Mouse (Mus musculus) thymus, adult 2 months (tissue): ENCODE results near the gene Clca2.

Experiments used
- CTCF ChIP-seq: fragments of 200-500 bp; IDR thresholded peaks from 2 replicates; pipeline ENCODE4 v1.5.1; 2012; ENCODE audit warnings: mild to moderate bottlenecking, control low read depth, low read length, moderate library complexity, borderline replicate concordance; ENCODE audit not compliant: control insufficient read depth, poor library complexity, insufficient read depth; ENCODE audit errors: extremely low read depth
- POLR2A ChIP-seq: fragments of 200-500 bp; IDR thresholded peaks from 2 replicates; pipeline ENCODE4 v1.6.1; 2012; ENCODE audit warnings: mild to moderate bottlenecking, low read length, control low read depth, moderate library complexity; ENCODE audit not compliant: control insufficient read depth, poor library complexity, insufficient read depth; ENCODE audit errors: extremely low read depth

- no peak for TF ChIP-seq CTCF
- no peak for TF ChIP-seq POLR2A
These were observed 30.1 kb upstream of the Clca2 start for GRCm38 (mm10) chr3:145129356-145129755.
